Mouse (Mus musculus) mesoderm, embryonic 11.5 days (tissue): ENCODE data around the gene Acot7.

Experiments
- DNase-seq: peaks from one replicate; pipeline ENCODE4 v3.0.0-alpha.2; 2012; ENCODE audit warnings: low read depth, low spot score

The Acot7 gene

DNA sequence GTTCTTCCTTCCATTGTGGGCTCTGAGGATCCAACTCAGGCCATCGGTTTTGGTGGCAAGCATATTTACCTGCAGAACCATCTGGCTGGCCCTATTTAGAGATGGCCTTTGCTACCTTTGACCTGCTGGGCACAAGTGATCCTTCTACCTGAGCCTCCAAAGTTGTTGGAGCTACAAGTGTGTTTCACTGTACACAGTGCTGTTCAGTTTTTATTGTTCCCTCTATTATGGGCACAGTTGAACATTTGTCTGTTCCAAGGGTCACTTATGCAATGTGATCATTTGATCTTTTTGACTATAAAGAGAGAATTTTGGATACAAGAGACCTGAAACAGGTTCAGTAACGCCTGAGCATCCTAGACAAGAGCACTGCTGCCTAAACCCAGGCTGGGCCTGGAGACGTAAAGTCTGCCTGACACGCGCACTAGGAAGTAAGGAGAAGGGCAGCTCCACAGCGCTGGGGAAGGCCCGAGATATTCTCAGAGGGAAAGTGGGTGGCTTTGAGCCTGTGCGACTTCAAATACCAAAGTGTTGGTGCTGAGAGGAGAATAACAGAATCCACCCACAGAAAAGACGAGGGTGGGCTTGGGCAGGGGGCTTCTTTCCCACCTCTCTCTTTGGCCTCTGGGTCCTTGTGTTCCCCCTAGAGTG is 65.4 kb downstream of the Acot7 start:
- DNase-seq, result no peak

DNA sequence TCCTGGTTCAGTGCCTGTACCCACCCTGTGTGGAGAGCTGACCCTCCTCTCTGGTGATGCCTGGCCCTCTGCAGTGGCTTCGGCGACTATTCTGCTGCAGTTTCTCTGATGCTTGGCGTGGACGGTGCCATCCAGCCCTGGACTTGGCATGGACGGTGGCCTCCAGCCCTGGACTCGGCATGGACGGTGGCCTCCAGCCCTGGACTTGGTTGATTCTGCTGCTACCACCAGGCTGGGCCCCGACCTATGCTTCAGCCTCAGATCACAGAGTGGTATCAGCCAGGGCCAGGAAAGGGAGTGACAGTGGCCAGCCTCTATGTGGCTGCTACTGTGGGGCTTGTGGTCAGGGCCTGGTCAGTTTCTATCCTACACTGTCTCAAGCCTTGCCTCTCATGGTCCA is 66.0 kb downstream of the Acot7 start:
- DNase-seq, result no peak

DNA sequence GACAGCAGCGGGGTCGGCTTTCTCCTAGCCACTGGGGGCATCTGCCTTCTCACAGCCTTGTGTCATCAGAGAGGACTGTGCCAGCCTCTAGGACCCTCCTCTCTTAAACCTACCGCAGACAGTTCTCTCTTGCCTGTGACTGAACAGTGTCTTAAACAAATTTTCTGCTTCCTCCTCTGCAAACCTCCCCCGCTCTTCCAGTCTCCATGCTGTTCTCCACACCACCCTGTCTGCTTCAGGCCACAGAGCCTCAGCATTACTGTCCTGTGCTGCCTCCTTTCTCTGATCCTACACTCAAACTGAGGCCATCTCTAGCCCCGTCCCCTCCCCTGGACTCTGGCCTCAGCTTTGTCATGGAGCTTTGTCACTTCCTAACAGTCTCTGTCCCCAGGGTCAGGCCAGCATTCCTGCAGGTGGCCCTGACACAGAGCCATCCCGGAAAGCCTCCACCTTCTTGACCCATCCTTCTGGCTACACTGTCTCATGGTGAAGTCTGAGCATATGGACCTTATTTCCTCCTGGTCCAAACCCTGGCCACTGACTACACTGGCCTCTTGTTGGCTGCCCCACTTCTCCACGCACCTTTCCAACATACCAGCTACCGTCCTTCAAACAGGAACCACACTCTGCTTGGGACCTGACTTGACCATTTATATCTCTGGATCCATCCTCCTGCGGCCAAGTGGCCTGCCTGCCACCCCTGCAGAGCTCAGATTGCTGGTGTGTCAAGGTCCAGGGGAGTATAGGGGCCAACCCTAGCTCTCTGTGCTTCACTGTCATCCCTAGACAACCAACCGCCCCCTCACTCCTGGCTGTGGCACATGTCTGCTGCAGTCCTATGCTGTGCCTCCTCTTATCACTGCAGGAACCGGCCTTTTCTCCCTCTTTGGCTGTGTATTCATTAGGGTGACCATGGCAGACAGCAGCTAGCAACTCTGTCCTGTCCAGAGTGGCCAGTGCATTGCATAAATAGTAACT is 66.9 kb downstream of the Acot7 start:
- no peak for DNase-seq

DNA sequence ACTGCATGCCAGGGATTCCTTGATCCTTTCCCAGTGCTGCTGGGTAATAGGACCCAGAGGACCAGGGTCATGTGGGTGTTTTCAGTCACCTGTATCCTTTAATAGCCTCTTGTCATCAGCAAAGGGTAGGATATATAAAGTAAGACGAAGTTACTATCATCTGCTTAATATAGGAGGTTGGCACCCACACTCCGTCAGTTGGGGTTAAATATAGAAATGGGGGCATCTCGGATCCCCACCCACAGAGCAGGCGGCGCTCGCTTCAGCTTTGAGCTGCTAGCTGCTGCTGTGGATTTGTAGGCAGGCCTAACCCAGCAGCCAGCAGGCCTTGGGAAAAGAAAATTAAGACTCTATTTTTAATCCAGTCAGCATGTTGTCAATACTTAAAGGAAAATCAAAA is 68.1 kb downstream of the Acot7 start:
- no peak for DNase-seq

DNA sequence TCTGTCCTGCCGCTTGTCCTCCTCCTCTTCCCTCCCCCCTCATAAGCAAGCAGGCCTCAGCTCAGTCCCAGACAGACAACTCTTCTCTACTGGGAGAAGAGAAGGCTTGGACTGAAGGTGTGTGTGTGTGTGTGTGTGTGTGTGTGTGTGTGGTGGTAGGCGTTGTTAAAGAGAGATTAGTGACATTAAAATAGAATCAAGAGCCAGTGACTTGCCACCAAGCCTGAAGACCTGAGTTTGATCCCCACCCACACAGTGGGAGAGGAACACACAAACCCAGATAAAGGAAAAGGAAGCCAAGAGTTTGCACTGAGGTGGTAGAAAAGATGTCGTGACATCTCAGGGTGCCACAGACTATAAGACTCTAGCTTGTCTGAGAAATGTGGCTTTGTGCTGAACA is 69.3 kb downstream of the Acot7 start:
- no peak for DNase-seq

DNA sequence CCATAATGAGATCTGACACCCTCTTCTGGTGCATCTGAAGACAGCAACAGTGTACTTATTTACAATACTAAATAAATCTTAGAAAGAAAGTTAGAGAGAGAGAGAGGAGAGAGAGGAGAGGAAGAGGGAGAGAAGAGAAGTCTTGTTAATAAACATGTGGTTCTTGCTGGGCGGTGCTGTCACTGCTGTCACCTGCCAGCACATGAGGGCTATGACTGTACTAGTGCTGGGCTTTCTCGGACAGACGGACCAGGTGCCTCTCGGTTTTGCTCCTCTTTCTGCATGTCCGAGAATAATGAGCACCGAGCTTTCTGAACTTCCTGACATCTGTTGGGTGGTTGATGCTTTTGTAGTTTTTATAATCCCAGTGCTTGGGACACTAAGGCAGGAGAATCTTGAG is 72.7 kb downstream of the Acot7 start:
- DNase-seq, result no peak

DNA sequence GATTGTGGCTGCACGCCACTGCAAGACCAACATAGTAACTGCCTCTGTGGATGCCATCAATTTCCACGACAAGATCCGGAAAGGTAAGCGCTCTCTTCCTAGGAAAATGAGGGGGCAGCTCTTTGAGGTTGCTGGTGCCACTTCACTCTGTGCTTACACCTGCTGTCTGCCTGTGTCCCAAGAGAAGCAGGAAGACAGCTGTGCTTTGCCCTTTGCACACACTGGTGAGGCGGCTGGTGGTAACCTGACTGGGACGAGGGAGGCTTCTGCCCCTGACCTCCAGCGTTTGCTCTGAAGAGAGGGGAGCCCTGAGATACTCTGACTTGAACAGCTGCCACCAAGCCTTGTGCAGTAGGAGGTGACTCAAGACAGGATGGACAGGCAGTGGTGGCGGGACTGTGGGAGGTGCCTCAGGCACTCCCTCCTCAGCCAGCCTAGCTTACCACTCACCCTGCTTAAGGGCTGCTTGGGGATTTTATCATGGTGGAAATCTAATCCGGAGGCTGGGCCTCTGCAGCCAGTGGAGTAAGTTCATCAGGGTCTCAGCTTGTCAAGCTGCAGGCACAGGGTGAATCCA is 75.3 kb downstream of the Acot7 start:
- DNase-seq, result no peak

DNA sequence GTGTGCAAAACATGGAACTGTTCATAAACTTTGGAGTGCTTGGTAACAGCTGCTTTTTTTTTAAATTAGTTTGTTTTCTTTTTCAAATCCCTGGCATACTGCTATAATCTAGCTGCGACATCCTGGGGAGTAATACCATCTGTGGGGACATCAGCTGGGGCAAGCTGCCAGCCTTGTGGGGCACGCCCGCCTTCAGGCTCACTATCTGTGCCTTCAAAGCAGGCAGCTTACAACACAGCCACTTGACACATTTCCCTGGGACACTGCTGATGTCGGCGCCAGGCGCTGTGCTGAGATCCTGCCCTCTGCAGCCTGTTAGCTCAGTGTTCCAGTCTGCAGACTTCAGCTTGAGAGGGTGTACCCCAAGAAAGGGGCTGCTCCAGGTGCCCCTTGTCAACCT is 79.1 kb downstream of the Acot7 start:
- no peak for DNase-seq

DNA sequence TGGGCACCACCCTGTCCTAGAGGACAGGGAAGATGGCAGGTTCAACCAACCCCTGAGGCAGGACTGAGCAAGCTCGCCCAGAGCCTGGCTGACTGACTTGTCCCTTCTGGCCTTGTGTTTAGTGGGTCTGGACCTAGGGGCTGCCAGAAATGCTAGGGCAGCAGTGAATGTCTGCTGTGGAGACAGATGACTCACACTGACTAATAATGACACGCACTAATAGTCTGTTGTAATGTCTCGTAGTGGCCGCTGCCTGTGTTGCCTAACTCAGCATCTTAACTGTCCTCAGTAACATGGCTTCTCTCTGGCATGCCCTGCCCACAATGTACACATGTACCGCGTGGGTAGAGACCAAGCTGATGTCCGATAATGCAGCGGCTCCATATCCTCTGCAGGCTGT is 82.5 kb downstream of the Acot7 start:
- no peak for DNase-seq

DNA sequence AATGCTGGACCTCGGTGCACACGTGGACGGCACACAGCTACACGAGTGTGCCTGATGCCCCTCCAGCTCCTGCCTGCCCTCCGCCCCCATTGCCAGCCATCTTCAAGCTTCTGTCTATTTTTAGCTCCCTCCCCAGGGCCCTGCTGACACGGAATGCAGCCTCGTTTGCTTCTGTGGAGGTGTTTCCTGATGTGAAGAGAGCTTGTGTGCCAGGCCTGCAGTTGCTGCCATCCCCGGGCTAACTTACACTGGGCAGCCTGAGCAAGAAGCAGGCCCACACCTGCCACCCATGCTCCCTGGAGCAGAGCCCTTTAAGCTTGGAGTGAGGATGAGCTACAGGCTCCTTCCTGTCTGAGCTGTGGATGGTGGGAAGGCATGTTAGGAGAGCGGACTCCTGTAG is 84.3 kb downstream of the Acot7 start:
- no peak for DNase-seq

DNA sequence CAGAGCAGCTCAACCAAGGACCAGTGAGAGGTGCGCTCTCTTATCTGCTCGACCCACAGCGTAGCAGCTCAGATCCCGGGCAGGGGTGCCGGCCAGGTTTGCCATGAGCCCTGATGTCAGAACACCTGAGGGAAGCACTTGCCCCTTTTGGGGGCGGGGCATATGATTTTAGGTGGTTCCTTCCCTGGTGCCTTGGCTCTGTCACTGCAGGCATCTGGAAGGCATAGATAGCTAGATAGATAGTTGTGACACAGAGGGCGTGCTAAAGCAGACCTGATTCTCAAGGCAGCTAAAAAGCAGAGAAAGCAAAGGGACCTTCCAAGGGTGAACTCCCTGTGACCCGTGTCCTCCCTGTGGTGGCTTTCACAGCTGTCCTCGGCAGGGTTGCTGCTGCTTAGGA is 85.2 kb downstream of the Acot7 start:
- no peak for DNase-seq

DNA sequence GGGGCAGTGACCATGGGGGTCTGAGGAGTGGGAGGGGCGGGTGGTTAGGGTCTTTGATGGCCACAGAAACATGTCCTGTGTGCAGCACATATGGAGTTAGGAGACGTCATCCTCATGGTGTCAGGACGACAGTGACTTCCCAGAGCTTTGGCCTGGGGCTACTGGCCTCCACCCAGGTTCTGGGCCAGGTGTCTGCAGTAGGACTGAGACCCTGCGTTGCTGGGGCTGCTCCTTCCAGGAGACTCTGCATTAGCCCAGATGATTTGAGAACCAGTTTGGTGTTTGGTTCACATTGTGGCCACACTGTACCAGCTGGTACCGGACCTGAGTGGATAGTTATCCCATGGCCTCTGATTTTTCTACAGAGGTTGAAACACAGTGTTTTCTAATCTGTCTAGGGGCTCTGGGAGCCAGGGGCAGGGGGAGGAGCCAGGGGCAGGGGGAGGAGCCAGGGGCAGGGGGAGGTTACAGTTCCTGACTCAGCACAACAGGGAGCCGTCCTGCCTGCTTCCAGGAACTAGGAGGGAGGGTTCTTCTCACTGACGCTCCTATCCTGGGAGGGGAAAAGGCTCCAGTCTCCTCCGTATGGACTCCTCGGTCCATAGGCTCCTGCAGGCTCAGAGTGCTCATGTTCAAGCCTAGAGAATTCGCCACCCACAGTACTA is 85.7 kb downstream of the Acot7 start:
- DNase-seq, result peak; percentile 55

DNA sequence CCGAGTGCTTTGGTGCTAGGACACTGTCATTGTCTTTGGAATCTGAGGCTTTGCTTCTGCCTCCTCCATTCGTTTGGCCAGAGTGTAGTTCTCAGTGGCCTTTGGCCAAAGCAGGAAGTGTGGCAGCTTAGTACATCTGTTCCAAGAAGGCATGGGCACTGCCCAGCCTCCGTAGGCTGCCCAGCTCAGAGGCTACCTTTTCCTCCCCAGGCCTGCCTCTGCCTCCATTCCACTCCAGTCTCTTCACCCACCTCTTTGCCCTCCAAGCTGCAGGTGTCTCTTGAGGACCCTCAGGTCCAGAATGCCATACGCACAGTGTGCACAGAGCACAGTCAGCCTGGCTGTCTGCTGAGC is 86.2 kb downstream of the Acot7 start:
- DNase-seq, result no peak

DNA sequence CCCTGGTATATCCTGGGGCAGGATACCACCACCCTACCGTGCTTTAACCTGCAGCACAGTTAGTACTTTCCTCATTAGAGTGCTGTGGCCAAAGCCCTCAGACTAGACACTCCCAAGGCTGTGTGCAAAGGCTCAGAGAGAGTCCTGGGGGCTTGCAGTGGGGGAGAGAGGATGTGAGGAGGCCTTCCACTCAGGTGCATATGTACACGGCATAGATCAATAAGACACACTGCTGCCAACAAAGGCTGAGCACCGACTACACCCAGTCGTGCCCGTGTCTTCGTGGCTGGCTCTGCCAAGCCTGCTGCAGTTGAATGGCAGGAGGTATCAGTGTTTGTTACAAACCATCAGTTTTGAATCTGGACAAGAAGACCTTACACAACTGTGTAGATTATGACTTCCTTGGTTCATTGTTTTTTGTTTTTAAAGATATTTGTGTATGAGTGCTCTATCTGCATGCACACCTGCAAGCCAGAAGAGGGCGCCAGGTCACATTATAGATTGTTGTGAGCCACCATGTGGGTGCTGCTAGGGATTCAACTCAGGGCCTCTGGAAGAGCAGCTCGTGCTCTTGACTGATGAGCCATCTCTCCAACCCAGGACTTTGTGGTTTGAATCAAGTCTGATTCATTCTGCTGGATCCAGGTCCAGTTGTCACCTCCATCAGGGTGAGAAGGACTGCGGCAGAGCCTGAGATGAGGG is 87.1 kb downstream of the Acot7 start:
- DNase-seq, result no peak

DNA sequence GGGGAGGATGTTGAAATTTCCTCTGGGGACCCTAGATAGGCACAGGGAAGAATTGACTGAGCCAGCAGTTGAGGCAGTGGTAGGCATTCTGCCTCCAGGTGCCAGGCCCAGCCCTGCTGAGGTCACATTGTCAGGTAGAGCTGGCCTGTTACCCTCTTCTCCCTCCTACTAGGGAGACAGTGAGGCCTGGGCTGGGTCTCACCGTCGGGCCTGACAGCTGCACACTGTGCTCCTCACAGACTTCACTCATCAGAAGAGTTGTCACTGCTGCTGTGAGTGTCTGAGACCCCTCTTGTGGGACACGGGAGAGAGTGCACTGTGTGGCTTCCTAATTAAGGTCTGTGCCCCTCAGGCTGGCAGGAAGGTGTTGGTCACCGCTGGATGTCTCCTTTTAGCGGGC is 87.9 kb downstream of the Acot7 start:
- DNase-seq, result no peak

DNA sequence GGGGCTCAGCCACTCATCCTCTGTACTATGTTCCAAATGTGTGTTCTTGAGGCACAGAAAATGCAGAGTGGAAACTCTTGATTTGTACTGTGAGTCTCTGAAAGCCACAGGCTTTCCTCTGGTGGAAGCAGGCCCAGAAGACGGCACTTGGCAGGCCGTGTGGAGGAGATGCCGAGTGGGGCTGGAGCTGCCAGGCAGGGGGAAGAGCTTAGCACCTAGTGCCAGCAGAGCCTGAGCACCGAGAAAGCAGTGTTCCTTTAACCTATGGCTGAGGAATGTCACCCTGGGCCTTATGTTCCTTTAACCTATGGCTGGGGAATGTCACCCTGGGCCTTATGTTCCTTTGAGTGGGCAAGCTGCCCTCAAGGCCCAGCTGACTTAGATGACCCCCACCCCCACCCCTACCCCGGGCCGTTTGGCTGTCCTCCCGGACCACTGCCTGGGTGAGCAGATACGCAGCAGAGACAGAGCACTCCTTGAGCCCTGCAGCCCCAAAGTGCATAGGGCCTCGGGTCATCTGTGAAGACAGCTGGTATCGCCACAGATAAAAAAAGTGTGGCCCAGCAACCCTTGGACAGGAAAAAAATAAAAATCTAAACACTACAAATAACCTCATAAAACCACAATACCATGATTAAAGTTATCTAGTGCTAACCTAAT is 88.4 kb downstream of the Acot7 start:
- DNase-seq, result no peak

DNA sequence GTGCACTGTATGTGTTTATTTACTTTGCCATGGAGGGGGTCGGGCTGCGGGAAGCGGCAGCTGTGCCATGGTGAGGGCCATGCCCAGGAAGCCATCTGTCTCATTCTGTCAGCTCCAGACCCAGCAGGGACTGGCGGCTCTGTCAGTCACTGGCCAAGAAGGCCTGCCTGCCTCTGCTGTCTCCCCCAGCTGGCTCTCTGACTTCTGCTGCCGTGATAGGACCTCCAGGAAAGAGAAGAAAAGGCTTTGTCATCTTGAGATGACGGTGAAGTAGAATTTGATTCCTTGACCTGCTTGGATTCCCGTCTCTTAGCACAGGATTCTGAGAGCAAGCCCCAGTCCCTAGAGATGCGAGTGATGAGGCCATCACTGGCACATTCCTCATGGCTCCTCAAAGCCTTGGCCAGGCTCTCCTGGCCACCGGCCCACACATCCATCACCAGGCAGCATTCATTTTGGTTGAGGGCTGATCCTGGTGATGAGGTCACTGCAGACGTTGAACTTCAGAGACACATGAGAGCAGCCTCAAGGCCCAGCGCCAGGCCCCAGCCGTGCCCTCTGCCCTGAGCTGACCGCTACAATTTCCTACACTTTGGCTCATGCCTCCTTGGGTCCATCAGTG is 89.9 kb downstream of the Acot7 start:
- no peak for DNase-seq

DNA sequence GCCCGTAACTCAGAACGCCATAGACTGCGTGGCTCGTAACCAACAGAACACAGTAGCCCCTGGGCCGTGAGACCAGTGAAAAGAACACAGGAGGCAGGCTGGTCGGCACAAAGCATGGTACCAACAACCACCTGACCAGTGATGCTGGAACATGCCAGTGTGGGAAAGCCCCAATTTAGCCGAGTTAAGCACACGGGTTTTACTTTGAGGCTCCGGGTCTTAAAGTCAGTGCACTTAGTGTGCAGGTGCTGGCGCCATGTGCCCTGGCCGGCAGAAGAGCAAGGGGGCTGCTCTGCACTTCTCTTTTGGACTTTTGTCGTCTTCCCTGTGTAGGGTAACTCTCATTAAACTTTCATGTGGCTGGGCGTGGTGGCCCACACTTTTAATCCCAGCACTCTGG is 92.0 kb downstream of the Acot7 start:
- DNase-seq, result no peak

DNA sequence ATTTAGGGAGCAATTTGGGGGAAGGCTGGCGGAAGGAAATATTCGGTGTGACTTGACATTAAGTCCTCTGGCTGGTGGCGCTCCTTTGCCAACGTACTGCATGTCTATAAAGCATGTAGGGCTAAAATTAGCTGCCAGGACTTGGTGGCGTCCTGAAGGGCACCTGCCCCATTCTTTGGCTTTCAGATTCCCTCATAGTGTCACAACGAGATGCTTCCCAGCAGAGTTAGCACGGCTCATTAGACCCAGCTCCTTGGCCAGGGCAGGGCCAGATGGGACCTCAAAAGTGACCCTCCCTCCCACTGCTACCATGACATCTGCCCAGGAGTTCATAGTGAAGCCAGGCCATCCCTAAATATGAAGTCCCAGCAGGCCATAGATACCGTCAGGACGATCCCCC is 92.7 kb downstream of the Acot7 start:
- DNase-seq, result no peak

DNA sequence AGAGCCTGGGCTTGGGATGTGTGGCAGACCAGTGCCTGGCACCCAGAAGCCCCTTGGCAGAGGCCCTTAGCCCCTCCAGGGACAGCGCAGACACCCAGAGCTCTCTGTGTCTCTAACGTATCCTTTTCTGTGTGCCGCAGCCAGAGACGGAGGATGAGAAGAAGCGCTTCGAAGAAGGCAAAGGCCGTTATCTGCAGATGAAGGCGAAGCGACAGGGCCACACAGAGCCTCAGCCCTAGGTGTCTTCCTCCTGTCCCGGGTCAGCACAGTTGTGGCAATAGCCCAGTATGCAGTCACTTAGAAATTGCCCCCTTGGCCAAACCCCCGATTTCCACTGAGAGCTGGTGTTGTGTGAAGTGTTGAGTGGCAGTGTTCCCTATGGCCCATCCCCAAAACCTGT is 93.4 kb downstream of the Acot7 start:
- DNase-seq, result no peak

DNA sequence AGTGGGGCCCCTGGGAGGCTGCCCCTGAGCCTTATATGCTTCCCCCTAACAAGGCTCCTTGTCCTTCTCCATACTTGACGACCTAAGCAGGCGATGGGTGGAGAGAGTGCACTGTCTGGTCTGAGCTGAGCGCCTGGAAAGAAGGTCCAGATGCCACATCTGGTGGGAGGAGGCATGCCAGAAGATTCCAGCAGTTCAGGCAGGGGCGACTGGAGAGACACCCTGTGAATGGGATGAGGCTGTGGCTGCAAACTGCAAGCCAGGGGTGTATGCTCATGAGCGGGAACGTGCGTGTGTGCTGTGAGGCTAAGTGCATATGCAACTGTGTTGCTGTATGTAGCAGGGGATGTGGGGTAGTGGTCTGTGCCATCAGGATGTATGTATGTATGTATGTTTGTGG is 94.1 kb downstream of the Acot7 start:
- no peak for DNase-seq
